Mouse (Mus musculus) limb, embryonic 10.5 days (tissue): Measurements from ENCODE around the gene Epha3. TPM values are rescaled to one million over a fixed set of nuclear protein-coding genes. Genes with fewer than 3 reads are reported as not detected.

Source experiments
- DNase-seq: peaks from one replicate; pipeline ENCODE4 v3.0.0-alpha.2; 2017; ENCODE audit warnings: low spot score
- H3K27ac ChIP-seq: fragments of 300-500 bp; sonication (generic); 2 replicates; pipeline ENCODE4 v1.5.1; 2016; ENCODE audit warnings: mild to moderate bottlenecking
- H3K27me3 ChIP-seq: fragments of 300-500 bp; sonication (generic); 2 replicates; pipeline ENCODE4 v1.6.1; 2016; ENCODE audit warnings: low read depth, mild to moderate bottlenecking; ENCODE audit not compliant: poor library complexity, severe bottlenecking
- H3K36me3 ChIP-seq: fragments of 300-500 bp; sonication (generic); 2 replicates; pipeline ENCODE4 v1.6.1; 2016; ENCODE audit warnings: mild to moderate bottlenecking, moderate library complexity
- H3K4me1 ChIP-seq: fragments of 300-500 bp; sonication (generic); 2 replicates; pipeline ENCODE4 v1.6.1; 2016
- H3K4me3 ChIP-seq: fragments of 300-500 bp; sonication (generic); 2 replicates; pipeline ENCODE4 v1.5.1; 2016; ENCODE audit warnings: mild to moderate bottlenecking, moderate library complexity
- H3K9me3 ChIP-seq: fragments of 300-500 bp; sonication (generic); replicated peaks from 2 replicates; pipeline ENCODE4 v1.6.1; 2016; ENCODE audit warnings: mild to moderate bottlenecking
- WGBS: fragments of 180-500 bp; shearing (Covaris S2); methylation state at CpG from one replicate; pipeline ENCODE4 v1.1.7; 2016; 5-methylcytosine and 5-hydroxymethylcytosine counted together
- polyA plus RNA-seq: library from polyadenylated mRNA; unstranded; fragments of >200 nt; fragmentation: Nextera tagmentation; extraction: Ambion mirVana; gene quantifications from 2 replicates; pipeline ENCODE4 v1.2.1, GENCODE M21; 2016

The Epha3 gene
- polyA plus RNA-seq, 1 experiment from 2014 or later, result 14.2 TPM

DNA sequence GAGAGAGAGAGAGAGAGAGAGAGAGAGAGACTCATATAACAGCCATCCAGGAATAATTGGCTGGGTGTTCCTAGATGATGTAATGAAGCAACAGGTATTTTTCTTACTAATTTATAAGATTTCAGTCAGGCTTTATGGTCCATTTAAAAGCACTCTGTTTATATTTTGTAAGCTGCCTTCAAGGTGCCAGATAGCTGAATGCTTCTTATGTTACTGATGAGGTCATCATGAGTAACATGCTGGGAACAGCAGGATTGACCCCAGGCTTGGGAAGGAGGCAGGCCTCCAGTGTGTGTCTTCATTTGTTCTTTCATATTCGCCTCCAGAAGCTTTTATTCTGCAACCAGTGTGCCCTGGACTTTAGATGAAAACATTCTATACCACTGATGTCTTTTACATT, 189.5 kb downstream of the Epha3 start:
- no peaks in the 10 kb centered on the region for H3K36me3 ChIP-seq
- no peak overlapping the region for H3K4me3 ChIP-seq
- H3K27me3 ChIP-seq, result peaks cover 5% of the 10 kb centered on the region; the same call in 1 of the 2 replicates
- H3K4me1 ChIP-seq, result peaks cover 3% of the 10 kb centered on the region; the same call in 1 of the 2 replicates
- H3K27ac ChIP-seq, result no peak overlapping the region
- no peak for DNase-seq
- H3K9me3 ChIP-seq, result no peaks in the 10 kb centered on the region
- 59% methylated on average over 1 of the region's 1 CpGs for WGBS

DNA sequence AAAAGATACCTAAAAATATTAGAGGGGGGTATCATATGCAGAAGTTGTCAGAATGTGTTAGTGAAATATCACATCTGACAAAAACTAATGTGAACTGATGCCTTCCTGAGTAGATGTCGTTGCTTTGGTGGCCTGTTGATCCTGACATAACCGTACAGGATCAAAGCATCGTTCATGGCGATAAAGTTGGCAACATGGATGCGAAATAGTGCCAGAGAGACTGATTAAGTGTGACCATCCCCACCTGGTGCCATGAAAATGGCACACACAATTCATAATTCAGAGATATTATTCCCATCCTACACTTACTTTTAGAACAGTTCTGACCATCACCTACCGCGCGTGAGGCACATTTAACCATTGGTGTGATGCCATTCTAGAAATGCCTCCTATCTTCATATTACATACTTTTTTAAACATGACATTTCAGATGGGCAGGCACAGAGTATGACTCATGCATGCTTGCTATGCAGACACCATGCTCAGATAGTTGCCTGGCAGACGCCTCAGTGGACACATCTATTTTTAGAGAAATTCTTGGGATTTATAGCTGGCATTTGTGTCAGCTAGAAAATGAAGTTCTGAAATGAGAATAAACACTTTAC, 190.6 kb downstream of the Epha3 start:
- Histone ChIP-seq H3K27me3 (peaks cover 5% of the 10 kb centered on the region; the same call in 1 of the 2 replicates), H3K9me3 (no peaks in the 10 kb centered on the region), H3K4me1 (peaks cover 3% of the 10 kb centered on the region; the same call in 1 of the 2 replicates), H3K36me3 (no peaks in the 10 kb centered on the region), H3K27ac (no peak overlapping the region), H3K4me3 (no peak overlapping the region)
- DNase-seq, result no peak
- WGBS, result 93% methylated on average over 9 of the region's 9 CpGs

DNA sequence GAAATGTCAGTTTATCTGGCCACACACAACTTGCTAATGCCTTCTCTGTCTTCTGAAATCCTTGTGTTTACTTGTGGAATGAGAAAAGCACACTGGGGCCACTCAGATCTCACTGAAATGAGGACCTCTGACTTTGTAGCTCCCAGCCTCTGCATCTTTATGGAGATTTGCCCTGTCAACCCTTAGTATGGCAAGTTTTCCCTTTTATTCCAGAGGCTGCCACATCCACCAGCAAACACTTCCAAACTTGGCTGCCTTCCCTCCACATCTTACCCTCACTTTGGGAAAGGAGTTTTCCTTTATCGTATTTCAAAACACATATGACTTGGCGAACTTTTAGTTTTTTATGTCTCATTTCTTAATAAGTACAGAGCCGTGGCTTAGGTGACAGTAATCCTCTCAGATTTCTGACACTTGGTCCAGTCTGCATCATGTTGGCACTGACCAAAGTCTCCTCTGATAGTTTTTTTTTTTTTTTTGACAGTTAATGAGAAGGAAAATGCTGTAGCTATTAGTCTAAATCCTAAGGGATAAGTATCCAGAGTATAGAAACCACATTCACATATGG, 198.0 kb downstream of the Epha3 start:
- no peaks in the 10 kb centered on the region for H3K9me3 ChIP-seq
- WGBS, result 61% methylated on average over 3 of the region's 3 CpGs
- peaks cover 8% of the 10 kb centered on the region; the same call in 1 of the 2 replicates for H3K4me1 ChIP-seq
- DNase-seq, result no peak
- H3K27ac ChIP-seq, result no peak overlapping the region
- no peaks in the 10 kb centered on the region for H3K36me3 ChIP-seq
- H3K4me3 ChIP-seq, result no peak overlapping the region
- H3K27me3 ChIP-seq, result peaks cover 7% of the 10 kb centered on the region; the same call in 1 of the 2 replicates

DNA sequence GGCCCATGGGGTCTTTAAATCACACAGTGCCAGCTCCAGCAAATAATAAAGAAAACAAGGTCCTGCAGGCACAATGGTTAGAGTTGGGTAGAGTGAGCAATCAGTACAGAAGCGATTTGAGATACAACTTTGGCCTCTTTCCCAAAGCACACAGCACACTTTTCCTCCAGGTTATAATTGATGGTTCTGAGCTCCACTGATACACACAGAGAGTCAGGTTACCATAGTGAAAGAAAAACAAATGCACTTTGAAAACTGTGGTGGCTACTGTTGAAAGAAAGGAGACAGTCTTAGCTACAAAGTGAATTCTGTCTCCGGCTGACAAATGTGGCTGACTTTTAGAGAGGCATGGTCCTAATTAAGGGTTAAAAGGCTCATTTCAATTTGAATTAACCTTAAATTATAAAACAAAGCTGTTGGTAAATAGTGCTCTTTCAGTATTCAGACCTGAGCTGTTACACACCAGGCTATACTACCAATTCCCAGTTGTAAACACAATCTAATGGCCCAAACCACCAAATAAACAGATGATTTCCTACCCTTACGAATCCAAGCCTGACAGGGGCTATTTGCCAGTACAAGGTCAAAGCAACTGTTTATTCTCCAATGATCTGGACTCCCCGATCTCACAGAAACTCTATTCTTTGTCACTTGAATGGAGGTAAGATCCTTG, 205.5 kb downstream of the Epha3 start:
- Histone ChIP-seq H3K4me3 (no peak overlapping the region), H3K9me3 (no peaks in the 10 kb centered on the region), H3K36me3 (no peaks in the 10 kb centered on the region), H3K27me3 (no peaks in the 10 kb centered on the region), H3K27ac (no peak overlapping the region; the same call in 1 of the 2 replicates), H3K4me1 (peaks cover 18% of the 10 kb centered on the region)
- WGBS, result 21% methylated on average over 4 of the region's 4 CpGs
- DNase-seq, result no peak

DNA sequence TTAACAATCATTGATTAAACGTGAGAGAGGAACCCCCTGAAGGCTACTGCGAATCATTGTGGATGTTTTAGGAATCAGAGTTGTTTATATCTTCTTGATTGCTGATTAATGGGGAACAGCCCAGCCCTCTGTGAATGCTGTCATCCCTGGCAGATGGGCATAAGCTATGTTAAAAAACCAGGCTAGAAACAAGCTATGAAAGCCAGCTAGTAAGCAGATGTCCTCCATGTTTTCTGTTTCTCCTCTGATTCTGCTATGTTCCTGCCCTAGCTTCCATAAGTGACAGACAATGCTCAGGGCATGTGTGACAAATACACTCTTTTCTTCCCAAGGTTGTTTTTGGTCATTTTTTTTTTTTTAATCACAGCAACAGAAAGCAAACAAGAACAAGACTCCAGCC, 206.2 kb downstream of the Epha3 start:
- DNase-seq, result no peak
- Histone ChIP-seq H3K4me1 (peaks cover 18% of the 10 kb centered on the region), H3K4me3 (no peak overlapping the region), H3K36me3 (no peaks in the 10 kb centered on the region), H3K9me3 (no peaks in the 10 kb centered on the region), H3K27me3 (no peaks in the 10 kb centered on the region), H3K27ac (no peak overlapping the region)
- WGBS, result 27% methylated on average over 2 of the region's 2 CpGs

DNA sequence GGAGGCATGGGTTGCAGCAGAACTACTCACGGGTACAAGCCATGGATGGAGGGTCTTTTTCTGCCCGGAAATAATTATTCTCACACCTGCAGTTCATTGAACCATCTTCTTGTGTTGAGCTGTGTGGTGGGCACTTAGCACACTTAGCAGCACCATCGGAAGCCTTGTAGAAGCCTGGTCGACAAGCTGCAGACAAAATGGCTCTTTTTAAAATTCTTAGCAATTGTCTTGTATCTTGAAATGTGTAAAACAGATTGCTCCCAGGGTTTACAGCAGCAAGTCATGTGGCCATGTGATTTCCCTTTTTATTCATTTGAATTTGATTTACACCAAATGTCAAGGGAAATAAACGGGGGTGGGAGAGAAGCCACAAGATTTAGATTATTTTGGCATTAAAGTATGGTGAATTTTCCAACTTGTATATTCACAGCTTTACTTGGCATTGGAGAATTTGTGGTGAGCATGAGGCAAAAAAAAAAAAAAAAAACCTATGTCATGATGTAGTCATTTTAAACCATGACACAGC, 210.5 kb downstream of the Epha3 start:
- WGBS, result 87% methylated on average over 5 of the region's 5 CpGs
- H3K9me3 ChIP-seq, result no peaks in the 10 kb centered on the region
- no peak for DNase-seq

DNA sequence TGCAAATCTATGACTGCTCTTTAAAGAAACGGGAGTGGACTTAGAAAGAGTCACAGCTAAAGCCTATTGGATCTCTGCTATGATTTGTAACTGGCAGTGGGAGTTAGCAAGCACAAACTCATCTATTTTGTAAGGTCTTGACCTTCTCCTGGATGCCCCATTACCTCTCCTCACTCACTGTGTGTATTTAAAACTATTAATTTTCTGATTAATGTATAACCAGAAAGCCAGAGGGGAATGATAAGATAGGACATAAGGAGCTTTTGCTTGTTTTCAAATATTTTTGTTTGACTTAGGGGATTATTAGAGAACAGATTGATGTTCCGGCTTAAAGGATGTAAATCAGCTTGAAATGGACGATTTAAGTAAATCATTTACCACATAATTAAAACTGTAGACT, 213.2 kb downstream of the Epha3 start:
- Histone ChIP-seq H3K4me3 (no peak overlapping the region), H3K27me3 (no peaks in the 10 kb centered on the region), H3K4me1 (no peaks in the 10 kb centered on the region), H3K36me3 (no peaks in the 10 kb centered on the region), H3K27ac (no peak overlapping the region), H3K9me3 (no peaks in the 10 kb centered on the region)
- no peak for DNase-seq
- WGBS, result 83% methylated on average over 3 of the region's 3 CpGs

More for the DNA sequence above, 210.5 kb downstream of the Epha3 start:
- H3K4me3 ChIP-seq, result no peak overlapping the region
- H3K27me3 ChIP-seq, result no peaks in the 10 kb centered on the region
- H3K36me3 ChIP-seq, result no peaks in the 10 kb centered on the region
- peaks cover 11% of the 10 kb centered on the region for H3K4me1 ChIP-seq
- H3K27ac ChIP-seq, result no peak overlapping the region

DNA sequence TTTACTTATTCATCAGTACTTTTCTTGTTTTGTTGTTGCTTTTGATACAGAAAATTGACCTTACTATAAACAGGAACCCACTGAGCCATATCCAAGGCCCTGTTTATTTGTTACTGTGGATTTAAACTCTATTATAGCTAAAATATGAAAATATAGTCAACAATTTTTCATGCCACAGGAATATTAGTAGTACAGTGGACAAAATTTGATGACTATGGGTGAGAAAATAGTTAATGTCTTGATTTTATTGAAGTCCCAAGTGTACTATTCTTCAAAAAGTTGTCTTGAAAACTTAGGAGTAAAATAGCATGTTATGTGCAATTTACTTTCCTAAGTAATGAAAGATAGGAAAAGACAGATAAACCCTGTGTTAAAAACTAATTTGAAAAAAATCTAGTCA, 217.4 kb downstream of the Epha3 start:
- H3K36me3 ChIP-seq, result no peaks in the 10 kb centered on the region
- peaks cover 9% of the 10 kb centered on the region for H3K4me1 ChIP-seq
- DNase-seq, result no peak
- H3K27me3 ChIP-seq, result no peaks in the 10 kb centered on the region
- no peak overlapping the region for H3K27ac ChIP-seq
- H3K9me3 ChIP-seq, result no peaks in the 10 kb centered on the region
- no peak overlapping the region for H3K4me3 ChIP-seq

DNA sequence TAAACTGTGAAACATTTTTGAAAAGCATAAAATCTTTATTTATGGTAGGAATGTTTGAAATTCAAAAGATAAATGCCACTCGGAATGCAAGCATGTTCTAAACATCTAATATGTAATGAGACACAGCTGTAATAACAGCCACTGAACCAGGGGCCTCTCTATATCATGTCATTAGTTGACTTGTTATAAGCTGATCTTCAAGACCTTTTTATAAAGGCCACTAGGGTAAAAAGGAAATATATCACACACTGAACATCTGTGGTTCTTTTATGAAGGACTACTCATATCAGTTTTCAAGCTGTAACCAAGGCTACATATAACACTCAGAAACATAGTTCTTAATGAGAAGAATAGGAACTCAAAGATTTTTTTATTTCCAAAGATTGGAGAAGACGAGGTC, 221.3 kb downstream of the Epha3 start:
- 57% methylated on average over 2 of the region's 2 CpGs for WGBS
- DNase-seq, result no peak

DNA sequence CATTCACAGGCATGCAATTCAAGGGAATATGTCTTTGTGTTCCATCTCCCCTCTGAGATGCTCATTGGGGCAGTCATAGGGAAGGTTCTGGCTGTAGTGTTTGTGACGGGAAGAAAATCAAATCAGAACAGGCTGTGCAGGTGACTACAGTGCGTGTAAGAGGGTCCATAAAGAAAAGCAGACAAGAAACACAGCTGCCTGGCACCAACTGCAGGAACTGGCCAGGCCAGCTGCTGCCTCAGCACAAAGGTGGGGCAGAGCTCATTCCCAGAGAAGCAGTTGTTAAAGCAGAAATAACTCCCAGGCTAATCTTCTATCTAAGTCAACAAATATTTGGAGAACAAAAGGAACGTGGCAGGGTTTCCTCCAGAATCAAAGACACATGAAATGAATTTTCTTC, 222.4 kb downstream of the Epha3 start:
- WGBS, result 45% methylated on average over 3 of the region's 3 CpGs
- Histone ChIP-seq H3K4me1 (peaks cover 12% of the 10 kb centered on the region), H3K36me3 (no peaks in the 10 kb centered on the region), H3K27ac (no peak overlapping the region), H3K9me3 (no peaks in the 10 kb centered on the region), H3K27me3 (no peaks in the 10 kb centered on the region; the same call in 1 of the 2 replicates), H3K4me3 (no peak overlapping the region)
- no peak for DNase-seq

More for the DNA sequence above, 221.3 kb downstream of the Epha3 start:
- Histone ChIP-seq H3K27me3 (no peaks in the 10 kb centered on the region; the same call in 1 of the 2 replicates), H3K36me3 (no peaks in the 10 kb centered on the region), H3K9me3 (no peaks in the 10 kb centered on the region), H3K4me3 (no peak overlapping the region), H3K27ac (no peak overlapping the region), H3K4me1 (peaks cover 12% of the 10 kb centered on the region)

DNA sequence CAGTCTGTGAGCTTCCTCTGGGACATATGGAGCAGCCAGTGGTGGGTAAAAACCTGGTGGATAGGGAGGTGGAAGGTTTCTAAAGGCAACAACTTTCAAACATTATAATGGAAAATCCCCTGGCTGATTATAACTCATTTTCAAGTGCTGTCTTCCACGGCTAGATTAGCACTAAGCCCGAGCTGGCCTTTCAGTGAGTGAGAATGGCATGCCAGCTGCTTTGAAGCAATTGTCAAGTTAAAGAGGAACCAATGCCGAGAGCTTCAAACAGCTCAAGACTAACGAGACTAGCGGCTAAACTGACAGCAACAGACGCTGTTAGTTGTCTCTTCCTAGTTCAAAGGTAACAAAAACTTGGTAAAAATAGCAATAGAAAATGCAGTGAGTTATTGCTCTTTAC, 225.3 kb downstream of the Epha3 start:
- no peaks in the 10 kb centered on the region; the same call in 1 of the 2 replicates for H3K27me3 ChIP-seq
- no peaks in the 10 kb centered on the region for H3K9me3 ChIP-seq
- no peak for DNase-seq
- H3K4me3 ChIP-seq, result no peak overlapping the region
- WGBS, result 25% methylated on average over 6 of the region's 6 CpGs
- H3K36me3 ChIP-seq, result no peaks in the 10 kb centered on the region
- peaks cover 12% of the 10 kb centered on the region for H3K4me1 ChIP-seq
- no peak overlapping the region for H3K27ac ChIP-seq

DNA sequence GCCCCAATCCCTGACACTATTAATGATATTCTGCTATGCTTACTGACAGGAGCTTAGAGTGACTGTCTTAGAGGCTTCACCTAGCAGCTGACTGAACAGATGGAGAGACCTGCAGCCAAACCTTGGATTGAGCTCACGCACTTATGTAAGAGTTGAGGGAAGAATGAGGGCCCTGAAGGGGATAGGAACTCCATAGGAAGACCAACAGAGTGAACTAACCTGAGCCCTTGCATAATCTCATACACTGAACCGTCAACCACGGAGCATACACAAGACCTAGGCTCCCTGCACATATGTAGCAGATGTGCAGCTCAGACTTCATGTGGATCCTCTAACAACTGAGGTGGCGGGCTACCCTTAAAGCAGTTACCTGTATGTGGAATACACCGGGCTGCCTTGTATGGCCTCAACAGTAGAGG, 230.2 kb downstream of the Epha3 start:
- Histone ChIP-seq H3K27me3 (no peaks in the 10 kb centered on the region), H3K36me3 (no peaks in the 10 kb centered on the region), H3K27ac (no peak overlapping the region), H3K4me1 (no peaks in the 10 kb centered on the region), H3K9me3 (no peaks in the 10 kb centered on the region), H3K4me3 (no peak overlapping the region)
- WGBS, result 95% methylated on average over 5 of the region's 5 CpGs
- no peak for DNase-seq

DNA sequence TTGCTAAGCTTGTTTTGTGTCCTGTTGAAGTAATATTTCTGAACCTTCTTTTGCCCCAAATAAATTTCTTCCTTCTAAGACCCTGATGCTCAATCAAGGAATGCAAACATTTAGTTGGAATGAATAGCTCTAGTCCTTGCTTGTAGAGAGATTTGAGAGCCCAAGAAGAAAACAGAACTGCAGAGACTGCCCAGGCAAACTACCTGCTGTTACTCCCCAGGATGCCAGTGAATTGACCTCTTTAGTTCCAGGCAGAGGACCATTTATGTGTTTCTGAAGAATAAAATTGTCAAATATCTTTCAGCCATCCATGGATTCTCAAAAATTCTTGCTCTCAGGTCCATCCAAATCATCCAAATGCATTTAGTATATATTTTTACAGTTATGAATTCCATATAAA, 238.7 kb downstream of the Epha3 start:
- Histone ChIP-seq H3K4me1 (no peaks in the 10 kb centered on the region), H3K9me3 (no peaks in the 10 kb centered on the region), H3K27ac (no peak overlapping the region), H3K4me3 (no peak overlapping the region), H3K36me3 (no peaks in the 10 kb centered on the region), H3K27me3 (no peaks in the 10 kb centered on the region)
- no peak for DNase-seq
